Mouse (Mus musculus): ENCODE measurements at regions not wholly inside any gene's neighbourhood (a gene's known extent, or its start where the extent isn't known, plus 50 kb on each side); places are given as distances from the start of the nearest gene placed in this dataset.

GRCm38 (mm10) chr8:42512056-42512455 lies 629.2 kb downstream of the Triml1 start:
- peak in 1 of 2 experiments; percentile 2 for DNase-seq

Data from cerebellum, postnatal 25 days (tissue).